Mouse (Mus musculus) hindbrain, postnatal 0 days (tissue): Measurements from ENCODE around the gene Gtf3c6. TPM values are rescaled to one million over a fixed set of nuclear protein-coding genes. Genes with fewer than 3 reads are reported as not detected.
"Not testable (repeated sequence)": the region's sequence is repeated elsewhere in the genome, so short reads cannot be mapped to it uniquely, and the experiment has no call there.

Experiments used
- ATAC-seq: fragments of 200-750 bp; cut with Nextera tagmentation; 2 replicates; pipeline ENCODE4 v1.8.0; 2017; ENCODE audit warnings: mild to moderate bottlenecking, moderate TSS enrichment, moderate library complexity
- DNase-seq: peaks from one replicate; pipeline ENCODE4 v3.0.0-alpha.2; 2015; ENCODE audit warnings: low spot score
- H3K27ac ChIP-seq: fragments of 300-500 bp; sonication (generic); 2 replicates; pipeline ENCODE4 v1.5.1; 2014; ENCODE audit warnings: mild to moderate bottlenecking
- H3K27me3 ChIP-seq: fragments of 300-500 bp; sonication (generic); 2 replicates; pipeline ENCODE4 v1.6.1; 2014; ENCODE audit warnings: low read length, mixed read lengths; ENCODE audit not compliant: insufficient read depth
- H3K36me3 ChIP-seq: fragments of 300-500 bp; sonication (generic); 2 replicates; pipeline ENCODE4 v1.6.1; 2014; ENCODE audit warnings: low read length, mixed read lengths; ENCODE audit not compliant: insufficient read depth
- H3K4me1 ChIP-seq: fragments of 300-500 bp; sonication (generic); 2 replicates; pipeline ENCODE4 v1.6.1; 2014; ENCODE audit warnings: antibody characterized with exemption, low read length, mixed read lengths; ENCODE audit not compliant: insufficient read depth
- H3K4me2 ChIP-seq: fragments of 300-500 bp; sonication (generic); 2 replicates; pipeline ENCODE4 v1.6.1; 2014; ENCODE audit warnings: low read depth, mild to moderate bottlenecking, low read length, moderate library complexity, mixed read lengths
- H3K4me3 ChIP-seq: fragments of 300-500 bp; sonication (generic); 2 replicates; pipeline ENCODE4 v1.5.1; 2014; ENCODE audit warnings: low read length
- H3K9ac ChIP-seq: fragments of 300-500 bp; sonication (generic); replicated peaks from 2 replicates; pipeline ENCODE4 v1.6.1; 2014; ENCODE audit warnings: mild to moderate bottlenecking, low read length, moderate library complexity, mixed read lengths
- H3K9me3 ChIP-seq: fragments of 300-500 bp; sonication (generic); 2 replicates; pipeline ENCODE4 v1.6.1; 2016; ENCODE audit warnings: low read length, mixed read lengths
- CTCF ChIP-seq: IDR thresholded peaks from 2 replicates; pipeline ENCODE4 v1.5.1; 2016; ENCODE audit warnings: antibody characterized with exemption, control low read depth, low read depth
- WGBS: fragments of 180-500 bp; shearing (Covaris S2); extraction: QIAGEN DNeasy Blood & Tissue Kit; methylation state at CpG from one replicate; pipeline ENCODE4 v1.1.7; 2014; 5-methylcytosine and 5-hydroxymethylcytosine counted together
- polyA plus RNA-seq: library from polyadenylated mRNA; unstranded; fragments of >200 nt; fragmentation: Nextera tagmentation; extraction: Ambion mirVana; gene quantifications from 2 replicates; pipeline ENCODE4 v1.2.1, GENCODE M21; 2015
- total RNA-seq: library from RNA; depleted of rRNA; stranded (reverse); fragments of >200 nt; gene quantifications from 2 replicates; pipeline ENCODE4 v1.2.3, GENCODE M21; 2014; rRNA removed

The Gtf3c6 gene
- total RNA-seq (24.6 and 26.8 TPM in 2 replicates), polyA plus RNA-seq (59.4 and 64.6 TPM in 2 replicates)

DNA sequence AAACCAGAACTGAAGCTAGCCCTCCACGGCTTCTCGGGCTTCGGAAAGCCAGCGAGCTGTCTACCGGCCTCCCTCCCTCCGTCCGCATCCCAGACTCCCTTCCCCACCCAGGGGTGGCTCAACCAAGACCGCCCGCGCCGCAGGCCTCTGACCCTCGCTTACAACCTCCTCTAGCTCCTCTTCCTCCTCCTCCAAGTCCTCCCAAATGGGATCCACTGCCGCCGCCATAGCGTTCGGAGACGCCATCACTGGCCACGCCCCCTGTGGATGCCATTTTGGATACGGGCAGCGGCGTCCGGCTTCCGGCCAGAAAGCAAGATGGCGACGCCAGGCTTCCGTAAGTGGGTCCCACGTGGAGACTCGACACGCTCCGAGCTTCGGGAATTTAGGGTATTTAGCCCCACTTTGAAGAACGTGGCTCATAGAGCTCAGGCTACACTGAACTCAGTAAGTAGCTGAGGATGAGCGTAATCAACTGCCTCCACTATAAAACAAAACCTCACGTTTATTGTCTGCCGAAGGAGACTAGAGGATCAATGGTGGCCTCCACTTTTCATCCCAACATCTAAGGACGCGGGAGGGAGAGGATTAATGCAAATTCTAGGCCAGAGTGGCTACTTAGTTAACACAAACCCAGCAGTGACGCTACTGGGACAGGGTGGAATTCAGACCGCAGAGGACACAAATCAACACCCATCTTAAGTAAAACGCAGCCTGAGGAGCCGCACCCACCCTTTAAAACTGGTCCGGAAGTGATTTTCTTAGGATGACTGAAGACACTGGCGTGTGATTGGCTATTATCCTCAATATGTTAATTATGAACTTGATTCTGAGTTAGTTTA is at the start of gene Gtf3c6:
Gene Gtf3c6, minus strand, starts transcription at position 695 of the 842 bp plus-strand sequence.
- peak within 1 kb of the TSS; percentile 91 for H3K9ac ChIP-seq
- no peaks in the 10 kb centered on the region for H3K9me3 ChIP-seq
- H3K4me2 ChIP-seq: peak within 1 kb of the TSS; percentile 76
- H3K27ac ChIP-seq: peak within 1 kb of the TSS; percentile 94
- ATAC-seq (peak; percentile 74), DNase-seq (peak; percentile 98)
- under 1% methylated on average over 43 of the region's 43 CpGs for WGBS
- TF ChIP-seq CTCF: no peak
- H3K36me3 ChIP-seq: no peaks in the 10 kb centered on the region
- peaks cover 4% of the 10 kb centered on the region; the same call in 1 of the 2 replicates for H3K4me1 ChIP-seq
- no peaks in the 10 kb centered on the region for H3K27me3 ChIP-seq
- H3K4me3 ChIP-seq: peak within 1 kb of the TSS; percentile 87

DNA sequence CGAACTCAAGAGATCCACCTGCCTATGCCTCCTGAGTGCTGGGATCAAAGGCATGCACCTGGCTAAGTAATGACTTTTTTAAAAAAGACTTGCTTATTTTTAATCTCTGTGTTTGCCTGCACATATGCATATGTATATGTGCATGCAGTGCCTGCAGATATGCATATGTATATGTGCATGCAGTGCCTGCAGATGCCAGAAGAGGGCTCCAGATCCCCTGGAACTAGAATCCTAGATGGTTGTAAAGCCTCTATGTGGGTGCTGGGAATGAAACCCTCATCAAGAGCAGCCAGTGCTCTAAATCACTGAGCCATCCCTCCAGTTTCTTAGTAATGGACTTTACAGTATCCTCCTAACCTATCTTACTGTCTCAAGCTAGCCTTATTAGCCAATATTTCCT is 48.1 kb upstream of the Gtf3c6 start:
- 0 out of 2 replicates have a peak, but pooled peaks have one; percentile 20 for TF ChIP-seq CTCF
- ATAC-seq: no peak
- H3K9ac ChIP-seq: no peak overlapping the region
- no peak overlapping the region for H3K4me3 ChIP-seq
- H3K36me3 ChIP-seq: no peaks in the 10 kb centered on the region
- H3K4me1 ChIP-seq: no peaks in the 10 kb centered on the region
- no peak overlapping the region for H3K4me2 ChIP-seq
- no peak for DNase-seq
- WGBS: 86% methylated on average over 1 of the region's 1 CpGs
- H3K27ac ChIP-seq: no peak overlapping the region
- no peaks in the 10 kb centered on the region for H3K27me3 ChIP-seq
- no peaks in the 10 kb centered on the region for H3K9me3 ChIP-seq

DNA sequence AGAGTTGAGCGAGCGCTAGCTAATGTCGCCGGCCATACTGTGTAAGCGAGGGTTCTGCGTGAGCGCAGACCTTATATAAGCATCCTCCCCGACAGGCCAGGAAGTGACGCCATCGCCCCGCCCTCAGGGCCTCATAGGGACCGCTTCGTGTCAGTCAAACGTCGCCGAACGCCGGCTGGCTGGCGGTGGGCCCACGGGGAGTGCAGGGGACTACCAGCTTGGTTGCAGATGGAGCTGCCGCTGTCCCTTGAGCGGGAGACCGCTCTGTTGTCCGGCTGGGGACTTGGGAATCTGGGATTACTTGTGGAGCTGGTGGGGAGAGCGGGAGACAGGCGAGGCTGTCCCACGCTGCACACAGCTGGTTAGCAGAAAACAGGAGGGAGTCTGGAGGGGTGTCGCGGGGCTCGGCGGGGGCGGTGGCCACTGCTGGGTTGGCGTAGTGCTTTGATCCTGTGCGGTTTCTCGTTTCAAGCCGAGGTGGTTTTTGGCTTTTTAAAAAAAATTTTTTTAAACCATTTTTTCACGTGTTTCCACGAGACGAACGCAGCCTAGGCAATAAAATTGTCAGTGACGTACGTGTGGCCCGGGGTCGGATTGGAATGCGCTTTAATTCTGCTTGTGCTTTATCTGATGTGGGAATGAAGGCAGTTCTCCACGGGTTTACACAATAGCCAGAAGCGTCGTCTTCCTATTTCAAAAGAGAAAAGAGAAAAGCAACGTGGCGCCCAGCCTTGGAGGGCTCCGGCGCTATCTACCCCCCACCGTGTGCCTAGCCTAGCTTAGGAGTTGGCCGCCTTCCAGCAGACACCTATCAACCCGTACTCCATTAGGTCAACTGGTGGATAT is 44.5 kb upstream of the Gtf3c6 start, which contains the start of gene Amd1:
Gene Amd1, minus strand, starts transcription at position 47 of the 846 bp plus-strand sequence.
- Histone ChIP-seq H3K4me3 (peak within 1 kb of the TSS; percentile 77), H3K27ac (peak within 1 kb of the TSS; percentile 95), H3K36me3 (no peaks in the 10 kb centered on the region), H3K4me2 (peak within 1 kb of the TSS; percentile 80), H3K4me1 (no peaks in the 10 kb centered on the region), H3K9ac (peak within 1 kb of the TSS; percentile 97), H3K9me3 (no peaks in the 10 kb centered on the region), H3K27me3 (no peaks in the 10 kb centered on the region)
- DNase-seq (peak; percentile 100), ATAC-seq (peak; percentile 96)
- WGBS: under 1% methylated on average over 55 of the region's 55 CpGs
- no peak for TF ChIP-seq CTCF

DNA sequence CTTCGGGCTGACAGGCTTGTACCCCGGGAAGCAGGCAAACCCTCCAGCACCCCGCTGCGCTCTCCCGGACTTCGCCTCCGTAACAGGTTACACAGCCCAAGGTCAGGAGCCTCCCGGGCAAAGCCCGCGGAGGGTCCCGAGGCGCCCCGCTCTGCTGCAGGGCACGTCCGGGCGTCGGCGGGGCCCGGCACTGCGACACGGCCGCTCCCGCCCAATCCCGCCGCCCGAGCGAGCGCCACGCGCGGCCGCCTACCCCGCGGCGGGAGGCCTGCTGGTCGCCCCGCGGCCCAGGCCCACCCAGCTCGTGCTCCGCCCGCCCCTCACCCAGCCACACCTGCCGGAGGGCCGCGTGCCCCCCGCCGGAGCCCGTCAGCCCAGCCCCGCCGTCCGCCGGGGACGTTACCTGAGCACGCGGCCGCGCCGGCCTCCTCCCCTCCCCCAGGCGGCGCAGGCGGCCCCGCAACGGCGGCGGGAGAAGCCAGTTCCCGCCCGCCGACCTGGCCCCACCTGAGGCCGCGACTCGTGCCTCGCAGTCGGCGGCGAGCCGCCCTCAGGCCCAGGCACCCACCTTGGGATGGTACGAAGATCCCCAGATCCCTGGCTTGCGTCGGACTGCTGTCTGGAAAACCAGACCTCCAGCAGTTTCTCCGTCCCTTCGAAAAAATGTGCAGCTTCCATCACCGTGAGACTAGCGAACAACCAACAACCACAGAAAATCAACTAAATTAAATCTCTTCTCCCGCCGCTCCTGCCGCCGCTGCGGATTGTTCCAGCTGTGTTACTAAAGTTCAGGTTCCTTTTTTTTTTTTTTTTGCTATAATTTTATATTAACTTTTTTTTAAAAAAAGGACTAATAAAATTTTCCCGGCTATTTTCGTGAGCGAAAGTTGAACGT is 43.5 kb upstream of the Gtf3c6 start:
- not testable (repeated sequence) for H3K36me3 ChIP-seq, H3K27me3 ChIP-seq, H3K4me1 ChIP-seq, H3K9me3 ChIP-seq
- peak; percentile 27 for ATAC-seq
- Histone ChIP-seq H3K4me3 (peak overlapping the region; percentile 77), H3K9ac (peak overlapping the region; percentile 97), H3K27ac (peak overlapping the region; percentile 88), H3K4me2 (peak overlapping the region; percentile 67)
- peak; percentile 62 for DNase-seq
- WGBS: under 1% methylated on average over 74 of the region's 91 CpGs

DNA sequence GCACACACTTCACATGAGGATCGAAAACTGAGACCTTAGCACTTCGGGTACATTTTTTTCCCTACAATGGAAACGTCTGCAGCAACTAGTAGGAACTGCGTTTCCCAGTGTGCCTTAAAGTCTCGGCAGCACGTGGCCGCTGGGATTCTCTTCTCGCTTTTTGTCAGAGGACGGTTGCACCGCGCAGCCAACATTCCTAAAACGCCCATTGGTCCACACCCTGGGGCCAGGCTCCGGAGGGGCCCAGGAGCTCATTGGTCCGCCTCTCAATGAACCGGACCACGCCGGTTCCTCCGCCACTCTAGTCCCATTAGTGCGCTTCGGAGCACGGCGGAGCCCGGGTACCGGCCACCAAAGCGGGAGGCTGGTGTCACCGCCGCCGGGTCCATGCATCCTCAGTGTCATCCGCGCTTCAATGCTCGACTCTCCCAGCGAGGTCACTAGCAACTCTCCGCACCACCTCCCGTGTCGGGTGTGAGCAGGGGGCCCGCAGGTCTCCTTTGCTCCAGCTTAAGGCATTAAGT is 42.8 kb upstream of the Gtf3c6 start:
- no peaks in the 10 kb centered on the region for H3K27me3 ChIP-seq
- peak overlapping the region; percentile 97 for H3K9ac ChIP-seq
- DNase-seq: peak; percentile 95
- no peak for TF ChIP-seq CTCF
- no peaks in the 10 kb centered on the region for H3K9me3 ChIP-seq
- H3K4me3 ChIP-seq: peak overlapping the region; percentile 77
- peak overlapping the region; percentile 88 for H3K27ac ChIP-seq
- H3K4me1 ChIP-seq: no peaks in the 10 kb centered on the region
- peak overlapping the region; percentile 67 for H3K4me2 ChIP-seq
- peak; percentile 91 for ATAC-seq
- H3K36me3 ChIP-seq: no peaks in the 10 kb centered on the region
- 1% methylated on average over 36 of the region's 36 CpGs for WGBS
